Mouse (Mus musculus): ENCODE measurements at regions not wholly inside any gene's neighbourhood (a gene's known extent, or its start where the extent isn't known, plus 50 kb on each side); places are given as distances from the start of the nearest gene placed in this dataset.
A peak's percentile ranks its signal among the peaks of the same experiment; 100 is the strongest.

DNA sequence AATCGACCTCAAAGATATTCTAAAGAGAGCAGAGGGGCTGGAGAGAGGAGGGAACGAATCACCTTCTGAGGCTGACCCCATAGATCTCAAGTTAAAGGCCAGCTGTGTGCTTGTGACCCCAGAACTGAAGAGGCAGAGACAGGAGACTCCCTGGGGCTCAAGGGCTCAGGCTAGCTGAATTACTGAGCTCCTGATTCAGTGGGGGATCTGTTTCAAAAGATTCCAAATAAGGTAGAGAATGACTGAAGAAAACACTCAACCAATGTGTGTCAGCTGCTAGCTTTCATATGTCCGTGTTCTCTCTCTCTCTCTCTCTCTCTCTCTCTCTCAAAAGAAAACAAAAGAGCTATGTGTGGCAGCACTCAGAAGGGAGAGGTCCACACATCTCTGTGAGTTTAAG, 70.0 kb upstream of the Gli2 start:
- DNase-seq (ENCODE audit: low read depth, low spot score) = no peak

GRCm38 (mm10) chr1:119122975-119123374, 69.6 kb upstream of the Gli2 start:
- DNase-seq (ENCODE audit: low read depth, low spot score) = no peak

- peak; percentile 8 for DNase-seq (ENCODE audit: low read depth, low spot score)
Measured at GRCm38 (mm10) chr1:119119863-119120569, 66.6 kb upstream of the Gli2 start.

DNA sequence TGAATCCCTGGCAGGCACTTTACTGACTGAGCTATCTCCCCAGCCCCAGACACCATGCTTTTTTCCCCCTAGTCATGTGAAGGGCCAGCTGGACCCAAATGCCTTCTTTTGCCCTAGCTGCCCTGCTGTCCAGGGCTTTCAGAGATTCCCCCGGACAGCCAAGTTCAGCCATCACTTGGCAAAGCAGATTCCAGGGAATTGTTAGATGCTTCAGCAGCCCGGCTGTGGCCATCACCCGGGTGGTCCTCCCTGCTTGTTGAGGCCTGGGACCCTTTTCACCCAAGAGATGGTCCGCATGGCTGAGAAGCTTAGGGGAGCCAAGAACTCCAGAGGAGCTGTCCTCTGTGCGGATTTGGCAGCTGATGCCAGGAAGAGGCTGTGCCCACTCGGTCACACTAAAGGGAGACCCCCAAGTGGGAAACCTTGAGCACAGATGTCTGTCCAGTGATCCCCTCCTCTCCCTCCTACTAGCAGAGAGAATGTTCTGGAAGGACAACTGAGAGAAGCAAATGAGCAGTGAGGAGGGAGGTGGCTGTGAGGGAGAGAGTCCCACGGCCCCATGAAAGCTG, 61.8 kb upstream of the Gli2 start:
- no peak for DNase-seq (ENCODE audit: low read depth, low spot score)

- DNase-seq (ENCODE audit: low read depth, low spot score) = no peak
Measured at GRCm38 (mm10) chr1:119108578-119108977, 55.2 kb upstream of the Gli2 start.

DNA sequence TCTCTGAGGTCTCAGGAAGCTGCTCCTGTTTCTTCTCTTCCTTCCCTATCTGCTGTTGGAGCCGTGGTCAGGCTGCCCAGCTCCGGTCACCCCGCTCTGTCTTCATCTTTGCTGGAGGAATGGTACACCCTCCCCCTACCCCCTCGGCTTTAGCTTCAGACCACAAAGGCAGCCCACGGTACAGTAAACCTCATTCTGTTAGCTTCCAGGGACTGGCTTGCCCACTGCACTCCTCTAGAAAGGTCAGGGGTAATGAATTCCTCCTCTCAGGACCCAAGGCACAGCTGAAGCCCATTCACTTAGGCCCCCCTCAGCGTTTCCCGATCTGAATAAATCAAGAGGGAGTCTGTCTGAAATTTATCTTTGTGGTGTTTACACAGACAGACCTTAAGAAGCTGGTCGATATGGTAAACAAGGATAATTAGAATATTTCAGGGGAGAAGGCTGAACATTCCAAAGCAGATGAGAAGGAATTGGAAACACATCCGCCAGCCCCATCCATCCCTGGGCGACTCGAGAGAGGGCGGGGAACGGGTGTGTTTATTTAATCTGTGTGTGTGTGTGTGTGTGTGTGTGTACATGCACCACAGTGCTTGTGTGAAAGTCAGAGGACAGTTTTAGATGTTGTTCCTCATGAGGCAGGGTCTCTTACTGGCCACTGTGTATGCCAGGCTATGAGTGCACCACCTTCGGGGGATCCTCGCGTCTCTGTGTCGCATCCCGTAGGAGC, 53.0 kb upstream of the Gli2 start:
- DNase-seq (ENCODE audit: low read depth, low spot score) = no peak
